Mouse (Mus musculus) heart, adult 2 months (tissue): ENCODE measurements around the gene Ctnna3. TPM values are rescaled to one million over a fixed set of nuclear protein-coding genes. Genes with fewer than 3 reads are reported as not detected.

ENCODE experiments used
- DNase-seq, 2 experiments: peaks; one replicate each; pipeline ENCODE4 v3.0.0; 2021
- H3K27ac ChIP-seq: fragments of 200-600 bp; 2 replicates; pipeline ENCODE4 v1.8.1; 2022
- H3K27me3 ChIP-seq: fragments of 200-500 bp; 2 replicates; pipeline ENCODE4 v1.6.1; 2012; ENCODE audit warnings: mild to moderate bottlenecking, low read length, inconsistent platforms, mixed read lengths; ENCODE audit not compliant: control insufficient read depth, insufficient read depth
- H3K36me3 ChIP-seq: fragments of 200-500 bp; 2 replicates; pipeline ENCODE4 v1.6.1; 2012; ENCODE audit warnings: low read length, inconsistent platforms; ENCODE audit not compliant: control insufficient read depth, insufficient read depth
- H3K4me1 ChIP-seq: fragments of 200-500 bp; 2 replicates; pipeline ENCODE4 v1.6.1; 2011; ENCODE audit warnings: low read length; ENCODE audit not compliant: control insufficient read depth, insufficient read depth
- H3K4me3 ChIP-seq: fragments of 200-600 bp; 2 replicates; pipeline ENCODE4 v1.8.1; 2022
- H3K79me2 ChIP-seq: fragments of 200-500 bp; replicated peaks from 2 replicates; pipeline ENCODE4 v1.6.1; 2012; ENCODE audit warnings: mild to moderate bottlenecking, inconsistent platforms, low read length, moderate library complexity, mixed read lengths; ENCODE audit not compliant: control insufficient read depth, insufficient read depth
- H3K9ac ChIP-seq: fragments of 200-500 bp; 2 replicates; pipeline ENCODE4 v1.6.1; 2012; ENCODE audit warnings: low read depth, mild to moderate bottlenecking, control low read depth, inconsistent platforms, low read length, mixed read lengths
- CTCF ChIP-seq: fragments of 200-600 bp; IDR thresholded peaks from 2 replicates; pipeline ENCODE4 v1.8.1; 2022; ENCODE audit warnings: antibody characterized with exemption, mild to moderate bottlenecking, moderate library complexity
- EP300 ChIP-seq: fragments of 200-500 bp; IDR thresholded peaks from 2 replicates; pipeline ENCODE4 v1.6.1; 2011; ENCODE audit warnings: low read depth, low read length, control low read depth; ENCODE audit not compliant: insufficient read depth
- POLR2A ChIP-seq: fragments of 200-500 bp; IDR thresholded peaks from 2 replicates; pipeline ENCODE4 v1.6.1; 2011; ENCODE audit warnings: mild to moderate bottlenecking, low read depth, low read length, control low read depth; ENCODE audit not compliant: insufficient read depth
- WGBS: fragments of 180-500 bp; shearing (Covaris S2); methylation state at CpG from one replicate; pipeline ENCODE4 v1.1.7; 2018; 5-methylcytosine and 5-hydroxymethylcytosine counted together
- intact Hi-C: fragments of 180-260 bp; cut with DNase I; formaldehyde crosslinking; loops from one replicate; pipeline ENCODE4 v1.15.1; 2025
- polyA plus RNA-seq: library from polyadenylated mRNA; depleted of rRNA; stranded (reverse); fragments of >200 nt; gene quantifications from 2 replicates; pipeline ENCODE4 v1.2.3, GENCODE M21; 2012
- total RNA-seq, 2 experiments: library from RNA; stranded (reverse); gene quantifications; 2 replicates each; pipeline ENCODE4 v1.2.3; 2021

The Ctnna3 gene
- total and polyA plus RNA-seq, 3 experiments, result 6.4 to 54.6 (median 46.9) TPM

- no peak for DNase-seq
- intact Hi-C loops, result no loop called here
- Histone ChIP-seq H3K36me3 (no peaks in the 10 kb centered on the region), H3K4me3 (no peak overlapping the region), H3K27me3 (no peaks in the 10 kb centered on the region), H3K79me2 (no peaks in the 10 kb centered on the region), H3K4me1 (no peaks in the 10 kb centered on the region), H3K9ac (no peak overlapping the region), H3K27ac (no peak overlapping the region)
- TF ChIP-seq POLR2A, result no peak
- no peak for TF ChIP-seq CTCF
- no peak for TF ChIP-seq EP300
- 85% methylated on average over 3 of the region's 3 CpGs for WGBS
Observed at GRCm38 (mm10) chr10:64543647-64544046, 1113.7 kb downstream of the Ctnna3 start.

GRCm38 (mm10) chr10:64544389-64544788 lies 1114.5 kb downstream of the Ctnna3 start:
- Histone ChIP-seq H3K79me2 (no peaks in the 10 kb centered on the region), H3K4me1 (no peaks in the 10 kb centered on the region), H3K27me3 (no peaks in the 10 kb centered on the region), H3K4me3 (no peak overlapping the region), H3K27ac (no peak overlapping the region), H3K36me3 (no peaks in the 10 kb centered on the region), H3K9ac (no peak overlapping the region)
- 62% methylated on average over 2 of the region's 2 CpGs for WGBS
- intact Hi-C loops, result no loop called here
- no peak for TF ChIP-seq CTCF
- TF ChIP-seq POLR2A, result no peak
- TF ChIP-seq EP300, result no peak
- no peak for DNase-seq

GRCm38 (mm10) chr10:64571311-64571710 lies 1141.4 kb downstream of the Ctnna3 start:
- DNase-seq, result no peak
- H3K79me2 ChIP-seq, result no peaks in the 10 kb centered on the region
- intact Hi-C loops, result no loop called here
- no peaks in the 10 kb centered on the region for H3K4me1 ChIP-seq
- H3K9ac ChIP-seq, result no peak overlapping the region
- no peak overlapping the region for H3K27ac ChIP-seq
- no peaks in the 10 kb centered on the region for H3K27me3 ChIP-seq
- TF ChIP-seq POLR2A (no peak), CTCF (no peak)
- no peak overlapping the region for H3K4me3 ChIP-seq
- WGBS, result 72% methylated on average over 3 of the region's 3 CpGs
- no peaks in the 10 kb centered on the region for H3K36me3 ChIP-seq

- no peak overlapping the region for H3K4me3 ChIP-seq
- intact Hi-C loops, result no loop called here
- no peaks in the 10 kb centered on the region for H3K27me3 ChIP-seq
- no peaks in the 10 kb centered on the region for H3K4me1 ChIP-seq
- DNase-seq, result no peak
- H3K36me3 ChIP-seq, result no peaks in the 10 kb centered on the region
- 74% methylated on average over 2 of the region's 2 CpGs for whole genome bisulfite sequencing
- TF ChIP-seq CTCF, result no peak
- TF ChIP-seq POLR2A, result no peak
- no peak for TF ChIP-seq EP300
- H3K9ac ChIP-seq, result no peak overlapping the region
- H3K79me2 ChIP-seq, result no peaks in the 10 kb centered on the region
- no peak overlapping the region for H3K27ac ChIP-seq
Observed at GRCm38 (mm10) chr10:64588116-64588515, 1158.2 kb downstream of the Ctnna3 start.

- no peaks in the 10 kb centered on the region for H3K27me3 ChIP-seq
- no peaks in the 10 kb centered on the region for H3K4me1 ChIP-seq
- no peak overlapping the region for H3K4me3 ChIP-seq
- WGBS, result 72% methylated on average over 5 of the region's 5 CpGs
- no peak for DNase-seq
- no peak for TF ChIP-seq EP300
- TF ChIP-seq CTCF, result no peak
- no peak overlapping the region for H3K27ac ChIP-seq
- intact Hi-C loops, result no loop called here
- no peaks in the 10 kb centered on the region for H3K36me3 ChIP-seq
- H3K9ac ChIP-seq, result no peak overlapping the region
- no peaks in the 10 kb centered on the region for H3K79me2 ChIP-seq
Observed at GRCm38 (mm10) chr10:64636760-64637159, 1206.9 kb downstream of the Ctnna3 start.

GRCm38 (mm10) chr10:64639061-64639460 lies 1209.2 kb downstream of the Ctnna3 start:
- Histone ChIP-seq H3K4me1 (no peaks in the 10 kb centered on the region), H3K27me3 (no peaks in the 10 kb centered on the region), H3K36me3 (no peaks in the 10 kb centered on the region), H3K79me2 (no peaks in the 10 kb centered on the region), H3K27ac (no peak overlapping the region), H3K9ac (no peak overlapping the region), H3K4me3 (no peak overlapping the region)
- no peak for TF ChIP-seq POLR2A
- no peak for TF ChIP-seq CTCF
- no peak for TF ChIP-seq EP300
- DNase-seq, result no peak
- intact Hi-C loops, result no loop called here

- no peak for DNase-seq
- 80% methylated on average over 4 of the region's 4 CpGs for WGBS
Observed at GRCm38 (mm10) chr10:64641093-64641492, 1211.2 kb downstream of the Ctnna3 start.

More at GRCm38 (mm10) chr10:64641093-64641492, 1211.2 kb downstream of the Ctnna3 start:
- intact Hi-C loops, result no loop called here
- no peak for TF ChIP-seq POLR2A
- TF ChIP-seq EP300, result no peak
- TF ChIP-seq CTCF, result no peak
- no peaks in the 10 kb centered on the region for H3K4me1 ChIP-seq
- no peaks in the 10 kb centered on the region for H3K27me3 ChIP-seq
- no peaks in the 10 kb centered on the region for H3K79me2 ChIP-seq
- no peak overlapping the region for H3K27ac ChIP-seq
- H3K4me3 ChIP-seq, result no peak overlapping the region
- H3K36me3 ChIP-seq, result no peaks in the 10 kb centered on the region
- no peak overlapping the region for H3K9ac ChIP-seq
